Mouse (Mus musculus) limb, embryonic 11.5 days (tissue): ENCODE data around the gene Tcl1b3. TPM values are rescaled to one million over a fixed set of nuclear protein-coding genes. Genes with fewer than 3 reads are reported as not detected.

Experiments
- ATAC-seq: fragments of 200-750 bp; cut with Nextera tagmentation; 2 replicates; pipeline ENCODE4 v1.8.0; 2017; ENCODE audit warnings: low read depth; ENCODE audit not compliant: insufficient number of reproducible peaks, low FRiP score, low TSS enrichment
- DNase-seq: peaks from one replicate; pipeline ENCODE4 v3.0.0-alpha.2; 2015; ENCODE audit warnings: low spot score
- H3K27ac ChIP-seq: fragments of 300-500 bp; sonication (generic); replicated peaks from 2 replicates; pipeline ENCODE4 v1.5.1; 2014; ENCODE audit warnings: low read depth, mild to moderate bottlenecking, low read length
- H3K27me3 ChIP-seq: fragments of 300-500 bp; sonication (generic); 2 replicates; pipeline ENCODE4 v1.6.1; 2014; ENCODE audit warnings: mild to moderate bottlenecking, low read length, mixed read lengths; ENCODE audit not compliant: control insufficient read depth, insufficient read depth
- H3K36me3 ChIP-seq: fragments of 300-500 bp; sonication (generic); 2 replicates; pipeline ENCODE4 v1.6.1; 2014; ENCODE audit warnings: mild to moderate bottlenecking, low read length, moderate library complexity, mixed read lengths; ENCODE audit not compliant: control insufficient read depth, insufficient read depth
- H3K4me1 ChIP-seq: fragments of 300-500 bp; sonication (generic); 2 replicates; pipeline ENCODE4 v1.6.1; 2014; ENCODE audit warnings: low read length, mixed read lengths; ENCODE audit not compliant: control insufficient read depth, insufficient read depth
- H3K4me2 ChIP-seq: fragments of 300-500 bp; sonication (generic); 2 replicates; pipeline ENCODE4 v1.6.1; 2014; ENCODE audit warnings: low read depth, mild to moderate bottlenecking, moderate library complexity; ENCODE audit not compliant: severe bottlenecking
- H3K4me3 ChIP-seq: fragments of 300-500 bp; sonication (generic); 2 replicates; pipeline ENCODE4 v1.5.1; 2014; ENCODE audit warnings: low read depth, low read length
- H3K9ac ChIP-seq: fragments of 300-500 bp; sonication (generic); 2 replicates; pipeline ENCODE4 v1.6.1; 2014; ENCODE audit warnings: mild to moderate bottlenecking, low read length
- H3K9me3 ChIP-seq: fragments of 300-500 bp; sonication (generic); 2 replicates; pipeline ENCODE4 v1.6.1; 2016; ENCODE audit warnings: low read length; ENCODE audit not compliant: control insufficient read depth
- WGBS: fragments of 180-500 bp; shearing (Covaris S2); extraction: QIAGEN DNeasy Blood & Tissue Kit; methylation state at CpG from one replicate; pipeline ENCODE4 v1.1.7; 2014; 5-methylcytosine and 5-hydroxymethylcytosine counted together
- polyA plus RNA-seq: library from polyadenylated mRNA; unstranded; fragments of >200 nt; fragmentation: Nextera tagmentation; extraction: Ambion mirVana; gene quantifications from 2 replicates; pipeline ENCODE4 v1.2.1, GENCODE M21; 2014

Gene Tcl1b3
- polyA plus RNA-seq, 1 experiment from 2014 or later, result not detected

- no peaks in the 10 kb centered on the region for H3K9me3 ChIP-seq
- no peaks in the 10 kb centered on the region for H3K36me3 ChIP-seq
- ATAC-seq (no peak), DNase-seq (no peak)
- no peaks in the 10 kb centered on the region for H3K4me1 ChIP-seq
- H3K4me2 ChIP-seq, result no peak overlapping the region
- 92% methylated on average over 7 of the region's 7 CpGs for WGBS
- no peak overlapping the region for H3K9ac ChIP-seq
- no peak overlapping the region for H3K27ac ChIP-seq
- H3K4me3 ChIP-seq, result no peak overlapping the region
- H3K27me3 ChIP-seq, result no peaks in the 10 kb centered on the region
Observed at GRCm38 (mm10) chr12:105209231-105209630, 18.4 kb downstream of the Tcl1b3 start.

GRCm38 (mm10) chr12:105217101-105217760, 26.4 kb downstream of the Tcl1b3 start:
- no peak overlapping the region for H3K4me2 ChIP-seq
- no peak overlapping the region for H3K27ac ChIP-seq
- no peaks in the 10 kb centered on the region for H3K4me1 ChIP-seq
- ATAC-seq (no peak), DNase-seq (no peak)
- no peaks in the 10 kb centered on the region for H3K27me3 ChIP-seq
- H3K4me3 ChIP-seq, result no peak overlapping the region
- no peaks in the 10 kb centered on the region for H3K9me3 ChIP-seq
- H3K9ac ChIP-seq, result no peak overlapping the region
- H3K36me3 ChIP-seq, result no peaks in the 10 kb centered on the region
- WGBS, result 90% methylated on average over 7 of the region's 7 CpGs

- Histone ChIP-seq H3K9me3 (no peaks in the 10 kb centered on the region), H3K4me2 (no peak within 1 kb of the TSS), H3K4me1 (no peaks in the 10 kb centered on the region), H3K36me3 (no peaks in the 10 kb centered on the region), H3K4me3 (no peak within 1 kb of the TSS), H3K27me3 (no peaks in the 10 kb centered on the region), H3K27ac (no peak within 1 kb of the TSS), H3K9ac (no peak within 1 kb of the TSS)
- DNase-seq (no peak), ATAC-seq (no peak)
- 87% methylated on average over 22 of the region's 22 CpGs for WGBS
Observed at GRCm38 (mm10) chr12:105222601-105223319, 31.9 kb downstream of the Tcl1b3 start, which contains the start of gene Tcl1. Gene Tcl1 (minus strand): TSS chr12:105222793.

- Histone ChIP-seq H3K9ac (no peak overlapping the region), H3K4me3 (no peak overlapping the region), H3K4me2 (no peak overlapping the region), H3K9me3 (no peaks in the 10 kb centered on the region), H3K27ac (no peak overlapping the region), H3K36me3 (no peaks in the 10 kb centered on the region), H3K27me3 (no peaks in the 10 kb centered on the region), H3K4me1 (no peaks in the 10 kb centered on the region)
- DNase-seq (no peak), ATAC-seq (no peak)
- 64% methylated on average over 16 of the region's 16 CpGs for WGBS
Observed at GRCm38 (mm10) chr12:105224621-105225320, 33.9 kb downstream of the Tcl1b3 start.

GRCm38 (mm10) chr12:105234362-105234761, 43.5 kb downstream of the Tcl1b3 start:
- H3K4me1 ChIP-seq, result no peaks in the 10 kb centered on the region
- 70% methylated on average over 11 of the region's 11 CpGs for WGBS
- ATAC-seq, result no peak
- DNase-seq, result no peak
- no peaks in the 10 kb centered on the region for H3K36me3 ChIP-seq
- no peaks in the 10 kb centered on the region for H3K27me3 ChIP-seq
- no peak overlapping the region for H3K4me3 ChIP-seq
- H3K4me2 ChIP-seq, result no peak overlapping the region
- no peaks in the 10 kb centered on the region for H3K9me3 ChIP-seq
- no peak overlapping the region for H3K27ac ChIP-seq
- H3K9ac ChIP-seq, result no peak overlapping the region

GRCm38 (mm10) chr12:105235091-105235490, 44.2 kb downstream of the Tcl1b3 start:
- 78% methylated on average over 3 of the region's 3 CpGs for WGBS
- Histone ChIP-seq H3K27ac (no peak overlapping the region), H3K9ac (no peak overlapping the region), H3K27me3 (no peaks in the 10 kb centered on the region), H3K4me1 (no peaks in the 10 kb centered on the region), H3K4me3 (no peak overlapping the region), H3K4me2 (no peak overlapping the region), H3K9me3 (no peaks in the 10 kb centered on the region), H3K36me3 (no peaks in the 10 kb centered on the region)
- DNase-seq, result no peak
- ATAC-seq, result no peak

GRCm38 (mm10) chr12:105239060-105239459, 48.2 kb downstream of the Tcl1b3 start:
- no peaks in the 10 kb centered on the region for H3K9me3 ChIP-seq
- H3K36me3 ChIP-seq, result no peaks in the 10 kb centered on the region
- H3K27me3 ChIP-seq, result no peaks in the 10 kb centered on the region
- H3K9ac ChIP-seq, result no peak overlapping the region
- no peak for ATAC-seq
- WGBS, result 89% methylated on average over 9 of the region's 9 CpGs
- no peak overlapping the region for H3K4me3 ChIP-seq
- no peak overlapping the region for H3K4me2 ChIP-seq
- no peaks in the 10 kb centered on the region for H3K4me1 ChIP-seq
- H3K27ac ChIP-seq, result no peak overlapping the region
- DNase-seq, result no peak
